Mouse (Mus musculus) left cerebral cortex, postnatal 25 days (tissue): ENCODE data around the gene Fcamr. TPM values are rescaled to one million over a fixed set of nuclear protein-coding genes. Genes with fewer than 3 reads are reported as not detected.

Source experiments
- DNase-seq, 2 experiments: peaks; one replicate each; pipeline ENCODE4 v3.0.0; 2022; ENCODE audit warnings: low spot score in 2 of 2, mixed read lengths in 1 of 2
- intact Hi-C: fragments of 180-260 bp; cut with DNase I; formaldehyde crosslinking; loops from one replicate; pipeline ENCODE4 v1.15.1; 2025
- total RNA-seq, 2 experiments: library from RNA; stranded (reverse); gene quantifications; 2 replicates each; pipeline ENCODE4 v1.2.3; 2021

Gene Fcamr
- total RNA-seq, 2 experiments from 2014 or later, result not detected

DNA sequence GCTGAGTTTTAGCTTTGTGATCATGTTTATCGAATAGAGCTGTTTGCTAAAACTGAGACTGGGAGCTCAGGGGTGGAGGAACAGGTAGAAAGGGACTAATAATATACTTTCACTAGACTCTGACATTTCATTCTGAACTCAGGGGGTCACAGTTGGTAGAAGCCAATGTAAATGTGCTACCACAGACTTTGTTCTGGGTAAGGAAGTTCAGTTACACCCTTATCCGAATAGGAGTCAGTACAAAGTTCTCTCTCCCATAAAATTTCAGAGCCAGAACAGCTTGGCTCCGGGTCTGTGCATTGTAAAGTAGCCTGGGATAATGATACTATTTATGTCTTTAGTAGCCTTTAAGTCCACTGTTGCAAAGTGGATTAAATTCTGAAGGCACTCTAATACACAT is 2.2 kb upstream of the Fcamr start:
- no peak for DNase-seq
- intact Hi-C loops, result loop anchor here (5.0 kb wide), 1 partner anchor 254 kb away; no protein-coding TSS in a partner anchor

- DNase-seq, result no peak
- intact Hi-C loops, result loop anchor here (5.0 kb wide), 1 partner anchor 253 kb away; no protein-coding TSS in a partner anchor
These were observed 1.3 kb upstream of the Fcamr start for GRCm38 (mm10) chr1:130799399-130799798.

- intact Hi-C loops, result no loop called here
- no peak for DNase-seq
These were observed 809 bp downstream of the Fcamr start for GRCm38 (mm10) chr1:130801511-130801910.

GRCm38 (mm10) chr1:130802976-130803375 is 2.3 kb downstream of the Fcamr start:
- intact Hi-C loops, result no loop called here

GRCm38 (mm10) chr1:130804279-130804678 is 3.6 kb downstream of the Fcamr start:
- DNase-seq, result no peak
- intact Hi-C loops, result no loop called here

More at GRCm38 (mm10) chr1:130802976-130803375, 2.3 kb downstream of the Fcamr start:
- DNase-seq, result no peak

DNA sequence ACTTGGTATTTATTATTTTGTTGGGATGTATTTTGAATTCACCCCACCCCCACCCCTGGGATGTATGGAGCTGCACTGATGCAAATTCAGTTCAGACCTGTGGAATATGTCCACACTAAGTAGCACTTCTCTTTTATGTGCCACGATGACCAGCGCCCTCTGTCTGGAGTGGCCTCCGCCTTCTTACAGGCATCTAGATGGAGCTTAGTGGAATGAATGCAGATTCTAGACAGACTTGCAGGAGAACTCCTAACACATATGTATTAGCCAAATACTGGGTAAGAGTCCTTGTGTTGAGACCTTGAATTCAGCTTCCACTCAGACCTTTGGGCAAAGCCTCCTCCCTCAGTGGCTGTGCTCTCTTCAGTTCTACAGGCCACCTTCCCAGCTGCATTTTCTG is 10.2 kb downstream of the Fcamr start:
- DNase-seq, result no peak
- intact Hi-C loops, result no loop called here

DNA sequence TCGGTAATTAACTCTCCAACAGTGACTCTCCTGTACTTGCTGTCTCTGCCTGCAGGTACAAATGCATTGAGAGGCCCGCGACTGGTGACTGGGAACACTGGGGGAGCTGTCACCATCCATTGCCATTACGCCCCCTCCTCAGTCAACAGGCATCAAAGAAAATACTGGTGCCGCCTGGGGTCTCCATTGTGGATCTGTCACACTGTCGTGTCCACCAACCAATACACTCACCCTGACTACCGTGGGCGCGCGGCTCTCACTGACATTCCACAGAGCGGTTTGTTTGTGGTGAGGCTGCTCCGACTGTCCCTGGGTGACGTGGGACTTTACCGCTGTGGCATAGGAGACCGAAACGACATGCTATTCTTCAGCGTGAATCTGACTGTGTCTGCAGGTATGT is 10.6 kb downstream of the Fcamr start:
- DNase-seq, result no peak
- intact Hi-C loops, result no loop called here

DNA sequence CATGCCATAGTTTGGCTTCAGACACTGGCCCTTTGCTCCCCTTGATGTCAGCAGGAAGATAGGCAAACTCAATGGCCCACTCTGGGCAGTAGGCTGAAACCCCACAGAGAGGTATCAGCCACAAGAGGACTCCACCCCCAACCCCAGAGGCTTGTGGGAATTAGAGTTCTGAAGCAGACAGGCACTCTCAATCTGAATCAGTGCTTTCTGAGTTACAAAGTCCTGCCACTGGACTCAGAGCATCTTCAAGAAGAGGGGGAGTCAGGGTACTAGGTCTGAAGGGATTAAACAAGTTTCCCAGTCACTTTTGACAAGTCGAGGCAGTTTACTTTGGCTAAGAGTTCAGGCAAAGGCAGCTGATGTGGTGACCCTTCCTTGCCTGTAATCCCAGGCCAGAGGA is 19.0 kb downstream of the Fcamr start:
- intact Hi-C loops, result no loop called here
- no peak for DNase-seq

- no peak for DNase-seq
- intact Hi-C loops, result no loop called here
These were observed 19.8 kb downstream of the Fcamr start for GRCm38 (mm10) chr1:130820316-130821148.

DNA sequence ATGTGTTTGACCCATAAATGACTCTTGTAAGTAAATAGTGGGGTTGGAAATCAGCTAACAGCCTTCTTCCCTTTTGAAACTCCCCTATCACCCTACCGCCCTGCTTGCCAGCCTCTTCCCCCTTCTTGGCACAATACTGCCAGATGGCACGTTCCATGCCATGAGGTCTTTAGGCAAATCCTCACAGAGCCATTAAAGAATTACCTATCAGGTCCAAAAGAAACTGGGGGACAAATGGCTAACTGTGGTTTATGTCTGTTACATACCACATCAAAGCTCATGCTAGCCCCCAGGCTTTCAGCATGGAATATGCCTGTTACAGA is 20.4 kb downstream of the Fcamr start:
- DNase-seq, result no peak
- intact Hi-C loops, result no loop called here

DNA sequence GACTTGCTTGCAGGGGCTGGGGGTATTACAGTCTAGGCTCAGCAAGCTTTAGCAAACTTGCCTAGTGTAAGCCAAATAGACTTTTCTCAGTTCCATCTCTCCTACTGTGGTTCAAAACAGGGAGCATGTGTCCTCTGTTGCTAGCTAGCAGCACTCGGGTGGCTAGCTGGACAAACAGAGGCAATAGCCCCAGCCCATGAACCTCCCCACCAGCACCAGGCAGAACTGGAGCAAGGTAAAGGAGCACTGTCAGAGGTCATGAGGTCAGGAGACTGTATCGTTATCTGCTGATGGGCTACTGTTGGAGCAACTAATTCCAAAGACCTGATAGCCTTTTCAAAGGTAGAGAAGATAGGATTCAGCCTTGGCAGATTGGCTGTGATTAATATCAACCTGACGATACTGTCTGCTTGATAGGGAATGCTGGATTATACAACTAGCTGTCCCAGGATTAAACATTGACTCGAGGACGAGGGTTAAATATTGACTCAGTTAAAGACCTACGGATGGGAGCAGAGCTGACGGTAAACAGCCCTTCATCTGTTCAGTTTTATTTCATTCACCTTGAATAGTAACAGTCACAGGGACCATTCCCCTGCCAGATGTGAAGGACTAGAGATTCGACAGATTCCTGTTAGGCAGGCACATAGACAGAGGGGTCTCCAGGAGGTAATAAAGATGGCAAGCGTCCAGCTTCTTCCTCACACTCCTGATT is 21.4 kb downstream of the Fcamr start:
- intact Hi-C loops, result no loop called here

DNA sequence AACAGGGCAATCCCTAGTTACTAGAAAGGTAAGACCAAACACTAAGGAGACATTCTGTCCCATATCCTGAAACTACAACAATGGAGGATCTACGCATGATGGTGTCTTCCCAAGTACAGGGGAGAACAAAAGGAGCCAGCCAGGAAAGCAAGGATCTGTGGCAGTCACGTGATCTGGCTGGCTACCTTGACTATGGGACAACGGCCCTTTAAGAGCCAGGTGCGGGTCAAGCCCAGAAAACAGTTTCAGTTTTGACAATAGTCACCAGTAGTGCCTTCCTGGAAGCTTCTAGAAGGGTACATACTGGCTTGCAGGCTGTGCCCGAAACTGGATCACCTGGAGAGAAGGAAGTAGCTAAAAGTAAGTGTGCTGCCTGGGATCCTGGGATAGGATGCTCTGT is 25.7 kb downstream of the Fcamr start, which contains the start of gene Pigr:
Gene Pigr, plus strand, starts transcription at position 237 of the 400 bp plus-strand sequence.
- no peak for DNase-seq
- intact Hi-C loops, result no loop called here

More for the DNA sequence above, 21.4 kb downstream of the Fcamr start:
- no peak for DNase-seq

DNA sequence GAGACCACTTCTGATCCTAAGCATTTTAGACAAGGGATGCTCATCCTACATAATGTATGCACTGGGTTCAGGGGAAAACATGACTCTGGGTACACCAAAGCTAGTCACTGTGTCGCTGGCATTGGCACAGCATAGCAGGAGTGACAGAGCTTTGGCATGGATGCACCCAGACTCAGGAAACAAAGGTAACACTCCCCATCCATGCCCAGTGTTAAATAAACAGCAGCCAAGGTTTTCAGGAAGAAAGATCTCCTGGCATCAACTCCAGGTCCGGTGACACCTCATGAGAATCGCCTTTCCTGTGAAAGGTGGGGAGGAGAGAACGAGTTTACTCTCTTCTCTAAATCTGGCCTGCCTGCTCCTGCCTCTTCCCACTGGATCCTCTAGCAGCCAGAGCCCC is 28.0 kb downstream of the Fcamr start:
- intact Hi-C loops, result no loop called here

DNA sequence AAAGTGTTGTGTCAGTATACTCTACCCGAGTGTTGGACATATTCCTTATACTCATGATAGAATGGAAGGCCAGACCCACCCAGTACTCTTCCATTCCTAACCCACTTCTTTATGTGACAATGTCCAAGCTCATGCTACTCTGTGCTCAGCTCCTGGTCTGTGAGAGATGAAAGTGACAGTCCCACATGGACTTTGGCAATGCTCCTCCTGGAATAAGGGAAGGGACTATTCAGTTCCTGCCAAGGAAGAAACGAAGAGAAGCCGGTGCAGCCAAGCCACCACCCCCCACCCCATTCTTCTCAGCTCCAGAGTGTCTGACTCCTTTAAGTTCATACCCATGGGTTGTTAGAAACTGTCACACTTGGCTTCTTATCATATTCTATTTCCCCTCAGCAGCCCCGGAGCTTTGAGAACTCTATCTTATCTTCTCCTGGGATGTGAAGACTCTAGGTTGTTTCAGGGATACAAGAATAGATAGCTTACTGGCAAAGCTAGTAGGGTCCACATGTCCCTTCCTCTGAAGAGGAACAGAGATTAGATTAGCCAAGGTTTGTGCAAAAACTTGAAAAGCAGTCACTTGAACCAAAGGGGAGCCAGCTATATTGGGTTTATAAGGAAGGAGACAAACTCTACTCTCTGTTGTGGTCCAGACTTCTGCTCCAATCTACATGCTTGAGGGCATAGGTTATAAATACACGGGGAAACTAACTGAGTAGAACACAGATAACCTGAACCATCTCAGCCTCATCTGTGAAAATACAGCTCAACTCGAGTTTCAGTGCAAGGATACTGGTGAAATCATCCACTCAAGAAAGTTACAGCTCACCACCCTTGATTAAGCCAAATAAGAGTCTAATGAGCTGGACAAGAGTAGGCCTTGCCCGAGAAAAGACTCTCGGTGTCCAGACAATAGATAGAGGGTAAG is 29.5 kb downstream of the Fcamr start:
- DNase-seq, result no peak
- intact Hi-C loops, result no loop called here

More for the DNA sequence above, 28.0 kb downstream of the Fcamr start:
- DNase-seq, result no peak

DNA sequence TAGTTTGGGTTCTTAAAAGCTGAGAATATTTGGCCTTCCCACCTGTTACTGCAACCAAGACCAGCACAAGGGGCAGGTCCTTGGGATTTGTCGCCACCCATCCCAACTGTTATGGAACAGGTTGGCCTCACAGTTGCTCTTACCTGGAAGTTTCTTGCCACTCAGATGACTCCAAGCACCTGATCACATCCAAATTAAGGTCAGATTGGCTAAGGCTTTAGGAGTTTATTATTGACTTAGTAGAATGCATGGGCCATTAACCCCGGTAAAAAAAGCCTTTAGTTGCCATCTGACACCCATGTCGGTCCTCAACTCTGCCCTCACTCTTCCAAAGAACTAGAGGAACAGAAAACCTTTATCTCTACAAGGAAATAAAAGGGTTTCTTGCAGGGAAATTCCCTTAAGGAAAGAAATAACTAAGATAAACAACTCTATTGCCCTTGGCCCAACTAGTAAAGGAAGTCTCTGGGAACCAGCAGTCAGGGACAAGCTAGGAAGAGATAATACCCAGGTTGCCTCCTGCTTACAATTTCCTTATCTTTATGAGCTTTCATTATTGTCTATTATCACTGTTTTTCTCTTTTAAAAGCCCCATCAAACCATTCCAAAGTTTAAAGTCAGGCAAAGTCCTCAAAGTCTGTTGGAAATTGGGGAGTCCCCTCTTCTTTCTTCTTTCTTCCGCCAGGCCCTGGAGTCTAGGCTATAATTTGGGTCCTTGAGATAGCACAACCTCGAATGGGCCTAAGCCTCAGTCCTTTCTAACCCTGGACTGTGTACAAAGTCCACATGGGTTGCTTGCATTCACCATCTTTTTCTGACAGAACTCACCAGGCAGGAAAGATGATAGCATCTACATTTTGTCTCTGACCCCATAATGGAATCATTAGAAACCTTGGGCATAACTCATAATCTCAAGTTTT is 31.8 kb downstream of the Fcamr start:
- no peak for DNase-seq
- intact Hi-C loops, result no loop called here

- DNase-seq, result peak in 1 of 2 experiments; percentile 49
- intact Hi-C loops, result no loop called here
These were observed 34.6 kb downstream of the Fcamr start for GRCm38 (mm10) chr1:130835161-130835936.

GRCm38 (mm10) chr1:130838288-130838687 is 37.6 kb downstream of the Fcamr start:
- intact Hi-C loops, result no loop called here

More at GRCm38 (mm10) chr1:130838288-130838687, 37.6 kb downstream of the Fcamr start:
- peak in 1 of 2 experiments; percentile 24 for DNase-seq
